Mouse (Mus musculus): ENCODE measurements around the gene Anks1. TPM values are rescaled to one million over a fixed set of nuclear protein-coding genes. Genes with fewer than 3 reads are reported as not detected.

The Anks1 gene
- polyA plus RNA-seq, 1 experiment = 19.1 TPM

- Histone ChIP-seq H3K27me3 (replicated peaks) (no peaks in the 10 kb centered on the region), H3K4me1 (peaks cover 91% of the 10 kb centered on the region), H3K36me3 (replicated peaks; ENCODE audit: low read length) (peaks cover 93% of the 10 kb centered on the region), H3K4me3 (replicated peaks) (no peak overlapping the region), H3K9me3 (no peaks in the 10 kb centered on the region)
- TF ChIP-seq GATA1 (IDR thresholded peaks at IDR 0.05; ENCODE audit: borderline replicate concordance, low read length) = no peak
- no peak for TF ChIP-seq FLI1 (IDR thresholded peaks at IDR 0.05; ENCODE audit: low read length)
These were observed 124.0 kb downstream of the Anks1 start for GRCm38 (mm10) chr17:28033046-28033580.

GRCm38 (mm10) chr17:28034986-28035385, 125.9 kb downstream of the Anks1 start:
- TF ChIP-seq GATA1 (IDR thresholded peaks at IDR 0.05; ENCODE audit: borderline replicate concordance, low read length) = no peak
- no peak for TF ChIP-seq FLI1 (IDR thresholded peaks at IDR 0.05; ENCODE audit: low read length)
- no peaks in the 10 kb centered on the region for H3K9me3 ChIP-seq
- no peak overlapping the region for H3K4me3 ChIP-seq (replicated peaks)
- H3K36me3 ChIP-seq (replicated peaks; ENCODE audit: low read length) = peaks cover 99% of the 10 kb centered on the region
- H3K4me1 ChIP-seq = peaks cover 80% of the 10 kb centered on the region
- H3K27me3 ChIP-seq (replicated peaks) = no peaks in the 10 kb centered on the region

- peaks cover 70% of the 10 kb centered on the region for H3K4me1 ChIP-seq
- TF ChIP-seq GATA1 (IDR thresholded peaks at IDR 0.05; ENCODE audit: borderline replicate concordance, low read length) (no peak), FLI1 (IDR thresholded peaks at IDR 0.05; ENCODE audit: low read length) (no peak)
- no peaks in the 10 kb centered on the region for H3K9me3 ChIP-seq
- no peak overlapping the region for H3K4me3 ChIP-seq (replicated peaks)
- H3K27me3 ChIP-seq (replicated peaks) = no peaks in the 10 kb centered on the region
- H3K36me3 ChIP-seq (replicated peaks; ENCODE audit: low read length) = peaks cover 99% of the 10 kb centered on the region
These were observed 128.0 kb downstream of the Anks1 start for GRCm38 (mm10) chr17:28036813-28037756.

- TF ChIP-seq FLI1 (IDR thresholded peaks at IDR 0.05; ENCODE audit: low read length) = no peak
- TF ChIP-seq GATA1 (IDR thresholded peaks at IDR 0.05; ENCODE audit: borderline replicate concordance, low read length) = no peak
- Histone ChIP-seq H3K4me3 (replicated peaks) (no peak overlapping the region), H3K36me3 (replicated peaks; ENCODE audit: low read length) (peaks cover 100% of the 10 kb centered on the region), H3K27me3 (replicated peaks) (no peaks in the 10 kb centered on the region), H3K9me3 (no peaks in the 10 kb centered on the region), H3K4me1 (peaks cover 74% of the 10 kb centered on the region)
These were observed 131.5 kb downstream of the Anks1 start for GRCm38 (mm10) chr17:28040620-28041019.

- H3K9me3 ChIP-seq = no peaks in the 10 kb centered on the region
- TF ChIP-seq FLI1 (IDR thresholded peaks at IDR 0.05; ENCODE audit: low read length) (no peak), GATA1 (IDR thresholded peaks at IDR 0.05; ENCODE audit: borderline replicate concordance, low read length) (no peak)
- no peak overlapping the region for H3K4me3 ChIP-seq (replicated peaks)
- H3K36me3 ChIP-seq (replicated peaks; ENCODE audit: low read length) = peaks cover 100% of the 10 kb centered on the region
- H3K4me1 ChIP-seq = peaks cover 75% of the 10 kb centered on the region
- no peaks in the 10 kb centered on the region for H3K27me3 ChIP-seq (replicated peaks)
These were observed 132.2 kb downstream of the Anks1 start for GRCm38 (mm10) chr17:28041298-28041697.

GRCm38 (mm10) chr17:28042299-28042771, 133.2 kb downstream of the Anks1 start:
- no peak overlapping the region for H3K4me3 ChIP-seq (replicated peaks)
- H3K36me3 ChIP-seq (replicated peaks; ENCODE audit: low read length) = peaks cover 100% of the 10 kb centered on the region
- no peak for TF ChIP-seq FLI1 (IDR thresholded peaks at IDR 0.05; ENCODE audit: low read length)
- no peaks in the 10 kb centered on the region for H3K27me3 ChIP-seq (replicated peaks)
- H3K4me1 ChIP-seq = peaks cover 78% of the 10 kb centered on the region
- no peaks in the 10 kb centered on the region for H3K9me3 ChIP-seq

GRCm38 (mm10) chr17:28047017-28047416, 137.9 kb downstream of the Anks1 start:
- H3K9me3 ChIP-seq = no peaks in the 10 kb centered on the region
- no peak overlapping the region for H3K4me3 ChIP-seq (replicated peaks)
- H3K36me3 ChIP-seq (replicated peaks; ENCODE audit: low read length) = peaks cover 100% of the 10 kb centered on the region
- no peak for TF ChIP-seq GATA1 (IDR thresholded peaks at IDR 0.05; ENCODE audit: borderline replicate concordance, low read length)
- no peak for TF ChIP-seq FLI1 (IDR thresholded peaks at IDR 0.05; ENCODE audit: low read length)
- peaks cover 71% of the 10 kb centered on the region for H3K4me1 ChIP-seq
- no peaks in the 10 kb centered on the region for H3K27me3 ChIP-seq (replicated peaks)

GRCm38 (mm10) chr17:28047520-28047919, 138.4 kb downstream of the Anks1 start:
- H3K27me3 ChIP-seq (replicated peaks) = no peaks in the 10 kb centered on the region
- H3K36me3 ChIP-seq (replicated peaks; ENCODE audit: low read length) = peaks cover 100% of the 10 kb centered on the region
- TF ChIP-seq GATA1 (IDR thresholded peaks at IDR 0.05; ENCODE audit: borderline replicate concordance, low read length) (no peak), FLI1 (IDR thresholded peaks at IDR 0.05; ENCODE audit: low read length) (no peak)
- H3K4me1 ChIP-seq = peaks cover 66% of the 10 kb centered on the region
- no peaks in the 10 kb centered on the region for H3K9me3 ChIP-seq
- H3K4me3 ChIP-seq (replicated peaks) = no peak overlapping the region

GRCm38 (mm10) chr17:28048425-28048824, 139.3 kb downstream of the Anks1 start:
- H3K4me3 ChIP-seq (replicated peaks) = no peak overlapping the region
- TF ChIP-seq FLI1 (IDR thresholded peaks at IDR 0.05; ENCODE audit: low read length) (no peak), GATA1 (IDR thresholded peaks at IDR 0.05; ENCODE audit: borderline replicate concordance, low read length) (no peak)
- no peaks in the 10 kb centered on the region for H3K9me3 ChIP-seq
- peaks cover 57% of the 10 kb centered on the region for H3K4me1 ChIP-seq
- peaks cover 100% of the 10 kb centered on the region for H3K36me3 ChIP-seq (replicated peaks; ENCODE audit: low read length)
- no peaks in the 10 kb centered on the region for H3K27me3 ChIP-seq (replicated peaks)

- no peaks in the 10 kb centered on the region for H3K27me3 ChIP-seq (replicated peaks)
- no peak overlapping the region for H3K4me3 ChIP-seq (replicated peaks)
- H3K4me1 ChIP-seq = peaks cover 40% of the 10 kb centered on the region
- peaks cover 99% of the 10 kb centered on the region for H3K36me3 ChIP-seq (replicated peaks; ENCODE audit: low read length)
- H3K9me3 ChIP-seq = no peaks in the 10 kb centered on the region
- TF ChIP-seq FLI1 (IDR thresholded peaks at IDR 0.05; ENCODE audit: low read length) = no peak
- TF ChIP-seq GATA1 (IDR thresholded peaks at IDR 0.05; ENCODE audit: borderline replicate concordance, low read length) = no peak
These were observed 141.1 kb downstream of the Anks1 start for GRCm38 (mm10) chr17:28050210-28050609.

All from megakaryocyte, embryonic 14.5 days (primary cell).